In genomic region chr5:121834241-121834606, GRCm38 (mm10) we compare ENCODE assay signal across 9 mouse cellular contexts. TPM values are rescaled to one million over a fixed set of nuclear protein-coding genes. Genes with fewer than 3 reads are reported as not detected.
DNase-seq lines count a peak whose midpoint lies in the region; ATAC-seq and TF ChIP-seq lines count a peak whose summit lies in the region.
"Had no signal": no experiment of that assay in that cellular context is flagged by ENCODE, and none has a peak within 500 bp of the region (broad histone marks: within the 10 kb centered on the region; RNA-seq: fewer than 3 reads in every experiment).

No protein-coding gene starts in this region.

- 52% methylated on average over 7 of the region's 7 CpGs for WGBS in kidney, adult 2 months
- 78% methylated on average over 7 of the region's 7 CpGs for WGBS in embryonic facial prominence, embryonic 13.5 days
- WGBS in liver, embryonic 12.5 days (ENCODE audit: insufficient replicate concordance), result 34% methylated on average over 7 of the region's 7 CpGs

- no peak for DNase-seq in kidney, adult 2 months
- no peak for DNase-seq in kidney, postnatal 14 days
- no peak for DNase-seq in spleen, postnatal 10 days (ENCODE audit: low spot score in 2 of 2)
- no peak for DNase-seq in gastrocnemius, adult 18-20 months (ENCODE audit: low spot score)

- no peak for TF ChIP-seq CTCF in kidney, adult 2 months (conservative IDR thresholded peaks at IDR 0.05; ENCODE audit: insufficient read depth, insufficient read length, low read depth, low read length)
- no peak for TF ChIP-seq CTCF in E14TG2a.4 (conservative IDR thresholded peaks at IDR 0.05; ENCODE audit: low read length)

- H3K27ac ChIP-seq in kidney, adult 2 months (ENCODE audit: insufficient read depth, low read depth, low read length), result peak overlapping the region; percentile 41
- no peak overlapping the region; the same call in 1 of the 2 replicates for H3K27ac ChIP-seq in embryonic facial prominence, embryonic 13.5 days
- H3K27ac ChIP-seq in liver, embryonic 12.5 days, result peak overlapping the region; percentile 38; the same call in 1 of the 2 replicates

- peaks cover 11% of the 10 kb centered on the region; the same call in 1 of the 2 replicates for H3K4me1 ChIP-seq in kidney, adult 2 months (ENCODE audit: control insufficient read depth, insufficient read depth, low read length)
- peaks cover 65% of the 10 kb centered on the region for H3K4me1 ChIP-seq in E14TG2a.4 (replicated peaks; ENCODE audit: low read depth, low read length)
- peaks cover 54% of the 10 kb centered on the region for H3K4me1 ChIP-seq in embryonic facial prominence, embryonic 13.5 days
- peaks cover 85% of the 10 kb centered on the region for H3K4me1 ChIP-seq in liver, embryonic 12.5 days

- peak overlapping the region; percentile 91 for H3K4me3 ChIP-seq in kidney, adult 2 months (ENCODE audit: insufficient read depth, low read depth, low read length)
- 0 out of 2 replicates have a peak overlapping the region, but pooled peaks have one; percentile 17 for H3K4me3 ChIP-seq in E14TG2a.4 (replicated peaks; ENCODE audit: low read length)
- H3K4me3 ChIP-seq in embryonic facial prominence, embryonic 13.5 days, result 0 out of 2 replicates have a peak overlapping the region, but pooled peaks have one; percentile 82
- peak overlapping the region; percentile 79 for H3K4me3 ChIP-seq in liver, embryonic 12.5 days

- no peaks in the 10 kb centered on the region for H3K36me3 ChIP-seq in kidney, adult 2 months (ENCODE audit: control insufficient read depth, insufficient read depth, low read length)
- H3K36me3 ChIP-seq in E14TG2a.4 (ENCODE audit: insufficient read depth, low read length), result peaks cover 18% of the 10 kb centered on the region
- no peaks in the 10 kb centered on the region for H3K36me3 ChIP-seq in embryonic facial prominence, embryonic 13.5 days
- H3K36me3 ChIP-seq in liver, embryonic 12.5 days, result peaks cover 27% of the 10 kb centered on the region

- ATAC-seq in embryonic facial prominence, embryonic 13.5 days (ENCODE audit: insufficient number of reproducible peaks, insufficient read depth, low FRiP score, low TSS enrichment, low read depth), result no peak
- ATAC-seq in liver, embryonic 12.5 days, result no peak
- no peak for ATAC-seq in CD4-positive, CD25-positive, alpha-beta regulatory T cell, adult 4 months
- ATAC-seq: midbrain, embryonic 16.5 days had no signal

- no peak overlapping the region for H3K9ac ChIP-seq in embryonic facial prominence, embryonic 13.5 days
- H3K9ac ChIP-seq in liver, embryonic 12.5 days, result no peak overlapping the region

- no peak for TF ChIP-seq POLR2A in kidney, adult 2 months (IDR thresholded peaks at IDR 0.05; ENCODE audit: low read depth, low read length)

- H3K4me2 ChIP-seq in embryonic facial prominence, embryonic 13.5 days, result peak overlapping the region; percentile 90
- H3K4me2 ChIP-seq in liver, embryonic 12.5 days, result peak overlapping the region; percentile 97

- H3K9me3 ChIP-seq in E14TG2a.4 (ENCODE audit: low read length), result no peaks in the 10 kb centered on the region
- no peaks in the 10 kb centered on the region for H3K9me3 ChIP-seq in embryonic facial prominence, embryonic 13.5 days
- H3K9me3 ChIP-seq in liver, embryonic 12.5 days (replicated peaks), result no peaks in the 10 kb centered on the region

- H3K27me3 ChIP-seq in kidney, adult 2 months (replicated peaks; ENCODE audit: control insufficient read depth, insufficient read depth, low read length), result no peaks in the 10 kb centered on the region
- peaks cover 41% of the 10 kb centered on the region for H3K27me3 ChIP-seq in E14TG2a.4 (ENCODE audit: insufficient read depth, low read length)
- H3K27me3 ChIP-seq in embryonic facial prominence, embryonic 13.5 days, result peaks cover 42% of the 10 kb centered on the region
- H3K27me3 ChIP-seq in liver, embryonic 12.5 days (replicated peaks), result peaks cover 11% of the 10 kb centered on the region

RNA-seq across cellular contexts. Expression of gene Sh2b3, which starts 3.2 kb away (rescaled TPM):
- 19.7 and 20.8 TPM in 2 replicates for polyA plus RNA-seq in kidney, adult 2 months (2012; rRNA removed)
- polyA plus RNA-seq in embryonic facial prominence, embryonic 13.5 days (2015; fragmentation: Nextera tagmentation; extraction: Ambion mirVana), result 11.3 and 12.2 TPM in 2 replicates
- polyA plus RNA-seq in liver, embryonic 12.5 days (2016; fragmentation: Nextera tagmentation; extraction: Ambion mirVana), result 13.0 TPM in 2 replicates
- 10 to 100 TPM; 10.2 to 12.1 TPM for polyA plus RNA-seq in CD4-positive, CD25-positive, alpha-beta regulatory T cell, adult 4 months (2017; shearing (Covaris generic))
- total RNA-seq in gastrocnemius, adult 18-20 months (2021), result 10 to 100 TPM; 11.4 to 13.0 TPM

RNA-seq across cellular contexts. Expression of gene Pheta1, which starts 14.6 kb away (rescaled TPM):
- 19.1 and 23.4 TPM in 2 replicates for polyA plus RNA-seq in kidney, adult 2 months (2012; rRNA removed)
- 36.2 and 41.1 TPM in 2 replicates for polyA plus RNA-seq in embryonic facial prominence, embryonic 13.5 days (2015; fragmentation: Nextera tagmentation; extraction: Ambion mirVana)
- 6.6 and 7.3 TPM in 2 replicates for polyA plus RNA-seq in liver, embryonic 12.5 days (2016; fragmentation: Nextera tagmentation; extraction: Ambion mirVana)
- polyA plus RNA-seq in CD4-positive, CD25-positive, alpha-beta regulatory T cell, adult 4 months (2017; shearing (Covaris generic)), result under 1 TPM; 0.47 to 0.86 TPM
- 1 to 10 TPM; 4.4 to 5.7 TPM for total RNA-seq in gastrocnemius, adult 18-20 months (2021)

Comparison
In these comparisons a context has a peak if more than half of its experiments do, and no peak if none do; other contexts are left out.
1. H3K4me3 ChIP-seq: peak in every context shown above with its lines; median percentile 91 in kidney, adult 2 months; 82 in embryonic facial prominence, embryonic 13.5 days; 79 in liver, embryonic 12.5 days; 17 in E14TG2a.4.